ENCODE assay signal across 8 mouse cellular contexts in genomic region chr2:32342539-32343350, GRCm38 (mm10). TPM values are rescaled to one million over a fixed set of nuclear protein-coding genes. Genes with fewer than 3 reads are reported as not detected.
DNase-seq lines count a peak whose midpoint lies in the region; ATAC-seq and TF ChIP-seq lines count a peak whose summit lies in the region.

No protein-coding gene starts in this region.

- TF ChIP-seq CTCF in left cerebral cortex, adult 2 months (IDR thresholded peaks at IDR 0.05), result no peak

- no peak for DNase-seq in frontal cortex, postnatal 14 days (ENCODE audit: low spot score in 2 of 2)
- DNase-seq in brain, adult 2 months (ENCODE audit: low read depth, low spot score), result peak; percentile 98
- DNase-seq in frontal cortex, postnatal 36 days (ENCODE audit: low spot score in 2 of 2), result peak; percentile 81 to 88
- DNase-seq in left cerebral cortex, adult 2 months (ENCODE audit: extremely low spot score in 1 of 2, low spot score in 2 of 2), result peak; percentile 72 to 80
- DNase-seq in right cerebral cortex, postnatal 25 days, result peak; percentile 86
- DNase-seq in kidney, adult 18-20 months, result no peak
- DNase-seq in natural killer cell, adult 2 months (ENCODE audit: low spot score in 2 of 2), result no peak

- intact Hi-C loops in left cerebral cortex, adult 2 months (cut with DNase I), result no loop called here

- peak overlapping the region; percentile 96 for H3K27ac ChIP-seq in left cerebral cortex, adult 2 months

- H3K4me3 ChIP-seq in left cerebral cortex, adult 2 months, result no peak overlapping the region

- ATAC-seq in frontal cortex, adult (ENCODE audit: low TSS enrichment), result peak; percentile 74

RNA-seq across cellular contexts. Expression of gene Ciz1, which starts 9.4 kb away (rescaled TPM):
- 10 to 100 TPM; 89.7 to 90.1 TPM for total RNA-seq in left cerebral cortex, adult 2 months (2021)

RNA-seq across cellular contexts. Expression of gene Dnm1, which starts 10.4 kb away (rescaled TPM):
- 1,000 to 10,000 TPM; 1,259 to 1,310 TPM for total RNA-seq in left cerebral cortex, adult 2 months (2021)

RNA-seq across cellular contexts. Expression of gene 1110008P14Rik, which starts 39.0 kb away (rescaled TPM):
- total RNA-seq in left cerebral cortex, adult 2 months (2021), result 100 to 1,000 TPM; 341 to 349 TPM

RNA-seq across cellular contexts. Expression of gene Lcn2, which starts 45.3 kb away (rescaled TPM):
- total RNA-seq in left cerebral cortex, adult 2 months (2021), result 10 to 100 TPM in 1 of 2 experiments, under 1 TPM in 1; 0.44 to 19.4 TPM

RNA-seq across cellular contexts. Expression of gene Ptges2, which starts 53.0 kb away (rescaled TPM):
- 10 to 100 TPM; 47.2 to 47.8 TPM for total RNA-seq in left cerebral cortex, adult 2 months (2021)

Comparison
In these comparisons a context has a peak if more than half of its experiments do, and no peak if none do; other contexts are left out.
1. DNase-seq: peak in brain, adult 2 months (single experiment), frontal cortex, postnatal 36 days (2 of 2), left cerebral cortex, adult 2 months (2 of 2) and right cerebral cortex, postnatal 25 days (single experiment); none in frontal cortex, postnatal 14 days (0 of 2), kidney, adult 18-20 months (single experiment) and natural killer cell, adult 2 months (0 of 2).